Mouse (Mus musculus) heart, adult 2 months (tissue): ENCODE data around the gene 6330409D20Rik.

Experiments used
- EP300 ChIP-seq: fragments of 200-500 bp; IDR thresholded peaks from 2 replicates; pipeline ENCODE4 v1.6.1; 2011; ENCODE audit warnings: low read depth, low read length, control low read depth; ENCODE audit not compliant: insufficient read depth
- POLR2A ChIP-seq: fragments of 200-500 bp; IDR thresholded peaks from 2 replicates; pipeline ENCODE4 v1.6.1; 2011; ENCODE audit warnings: mild to moderate bottlenecking, low read depth, low read length, control low read depth; ENCODE audit not compliant: insufficient read depth

DNA sequence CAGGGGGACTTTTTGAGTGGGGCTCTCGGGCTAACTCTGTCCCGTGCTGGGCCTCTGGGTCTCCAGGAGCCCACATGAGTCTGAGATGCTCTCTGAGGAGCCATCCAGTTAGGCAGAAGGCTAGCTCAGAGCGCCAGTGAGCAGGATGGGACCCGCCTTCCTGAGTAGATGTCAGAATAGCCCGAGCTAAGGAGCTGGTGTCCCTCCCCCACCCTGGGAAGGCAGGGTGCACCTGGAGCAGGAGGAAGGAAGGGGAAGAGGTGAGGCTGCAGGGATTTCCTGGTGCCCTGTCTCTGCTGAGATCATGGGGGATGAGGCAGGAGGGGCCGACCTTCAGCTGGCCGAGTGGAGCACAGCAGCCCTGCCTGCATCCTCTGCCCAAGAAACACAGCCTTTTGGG is 12.4 kb downstream of the 6330409D20Rik start:
- peak; percentile 100 for TF ChIP-seq EP300
- peak; percentile 82 for TF ChIP-seq POLR2A
